Mouse (Mus musculus) inflammation-experienced regulatory T-cells, adult 6 months (primary cell): ENCODE results near the gene Gm13889. TPM values are rescaled to one million over a fixed set of nuclear protein-coding genes. Genes with fewer than 3 reads are reported as not detected.

Experiments used
- ATAC-seq: one replicate; pipeline ENCODE4 v1.8.0; 2017
- polyA plus RNA-seq, 3 experiments: library from polyadenylated mRNA; unstranded; fragments of 100-300 nt; shearing (Covaris generic); gene quantifications; one replicate each; pipeline ENCODE4 v1.2.1; 2017

Gm13889 gene
- not detected for polyA plus RNA-seq

DNA sequence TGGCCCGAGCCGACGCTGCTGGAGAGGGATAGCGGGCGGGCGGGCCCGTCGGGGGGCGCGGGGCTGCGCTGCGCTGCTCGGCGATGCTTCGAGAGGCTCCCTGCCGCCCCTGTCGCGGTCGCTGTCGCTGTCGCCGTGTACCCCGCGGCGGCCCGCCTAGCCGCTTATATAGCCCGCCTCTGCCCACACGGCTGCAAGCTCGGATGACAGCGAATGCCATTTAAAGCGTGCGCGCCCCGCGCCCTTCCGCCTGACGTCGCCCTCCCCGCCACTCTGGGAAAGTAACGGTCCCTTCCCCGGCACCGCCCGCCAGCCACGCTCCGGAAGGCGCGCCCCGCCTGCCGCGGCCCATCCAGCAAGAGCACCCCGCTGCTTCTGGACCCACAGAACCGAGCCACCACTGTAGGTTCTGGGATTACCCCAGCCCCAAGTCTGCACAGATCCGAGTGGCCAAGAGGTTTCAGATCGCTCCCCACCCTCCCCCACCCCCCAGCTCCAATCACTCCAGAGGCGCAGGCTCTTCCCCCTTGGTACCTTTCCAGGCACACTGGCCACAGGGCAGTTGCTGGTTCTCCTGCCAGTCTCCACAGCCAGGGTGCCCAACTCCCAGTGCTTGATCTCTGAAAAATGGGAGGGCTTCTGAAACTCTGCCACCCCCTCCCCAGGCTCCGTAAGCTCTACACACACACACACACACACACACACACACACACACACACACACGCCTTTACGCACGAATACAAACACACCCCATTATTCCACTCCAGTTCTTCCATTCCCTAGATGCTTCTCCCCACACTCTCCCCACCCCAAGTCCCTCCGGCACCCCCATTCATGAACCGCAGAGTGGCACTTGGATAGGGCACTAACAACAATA, at the start of gene Gm13889:
TSS of gene Gm13889 (minus strand) at position 294 of the 877 bp plus-strand sequence.
- ATAC-seq = no peak

DNA sequence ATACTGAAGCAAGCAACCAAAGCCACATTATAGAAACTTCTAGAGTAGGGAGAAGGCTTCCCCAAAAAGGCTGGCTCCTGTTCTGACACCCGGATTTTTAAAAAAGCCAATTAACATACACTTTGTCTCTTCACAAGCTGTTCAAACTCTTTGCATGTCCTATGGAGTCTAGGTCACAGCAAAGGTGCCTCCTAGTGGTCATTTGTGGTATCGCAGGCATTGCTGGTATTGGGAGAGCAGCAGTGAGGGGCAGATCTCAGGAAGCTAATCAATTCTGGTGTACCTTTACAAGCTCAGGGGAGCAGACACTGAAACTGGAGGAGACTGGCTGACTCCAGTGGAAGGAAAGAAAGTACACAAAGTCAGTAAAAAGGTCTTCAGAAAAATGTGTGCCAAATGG, 45.3 kb upstream of the Gm13889 start:
- peak; percentile 66 for ATAC-seq

DNA sequence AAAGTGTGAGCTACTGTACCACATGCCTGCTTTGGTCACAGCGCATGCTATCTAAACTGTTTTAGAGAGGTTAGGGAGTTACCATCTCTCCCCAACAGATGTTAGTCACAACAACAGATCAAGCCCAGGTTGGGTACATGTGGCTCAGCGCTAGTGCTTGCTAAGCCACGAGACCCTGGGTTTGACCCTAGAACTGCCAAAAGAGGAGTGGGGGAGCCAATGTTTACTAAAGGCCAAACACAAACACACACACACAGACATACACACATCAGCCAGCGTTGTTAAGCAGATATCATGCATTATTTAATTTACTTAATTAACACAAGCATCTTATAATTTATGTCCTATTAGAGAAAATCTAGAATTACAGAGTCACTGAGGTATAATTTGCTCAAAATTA, 44.9 kb upstream of the Gm13889 start:
- ATAC-seq = no peak

DNA sequence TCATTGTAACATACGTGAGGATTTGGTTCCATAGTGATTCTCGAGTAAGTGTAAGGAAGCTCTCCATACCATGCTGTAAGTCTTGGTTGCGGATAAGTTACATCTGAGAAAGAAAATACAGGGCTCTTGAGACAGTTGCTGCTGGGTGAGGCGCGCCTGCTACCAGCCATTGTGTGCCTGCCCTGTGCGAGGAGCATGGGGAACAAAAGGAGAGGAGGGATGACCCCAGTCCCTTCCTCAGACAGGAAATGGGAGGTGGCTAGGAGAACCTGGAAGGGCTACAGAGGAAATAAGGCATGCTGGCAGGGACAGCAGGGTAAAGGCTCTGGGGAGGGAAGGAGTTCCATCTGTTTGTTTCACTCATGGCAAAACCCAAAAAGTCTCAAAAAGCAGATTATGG, 44.4 kb upstream of the Gm13889 start:
- ATAC-seq = no peak

GRCm38 (mm10) chr2:93996254-93996653, 39.3 kb upstream of the Gm13889 start, which contains the start of gene Gm27027:
TSS of gene Gm27027 (minus strand) at chr2:93996354.
- no peak for ATAC-seq

DNA sequence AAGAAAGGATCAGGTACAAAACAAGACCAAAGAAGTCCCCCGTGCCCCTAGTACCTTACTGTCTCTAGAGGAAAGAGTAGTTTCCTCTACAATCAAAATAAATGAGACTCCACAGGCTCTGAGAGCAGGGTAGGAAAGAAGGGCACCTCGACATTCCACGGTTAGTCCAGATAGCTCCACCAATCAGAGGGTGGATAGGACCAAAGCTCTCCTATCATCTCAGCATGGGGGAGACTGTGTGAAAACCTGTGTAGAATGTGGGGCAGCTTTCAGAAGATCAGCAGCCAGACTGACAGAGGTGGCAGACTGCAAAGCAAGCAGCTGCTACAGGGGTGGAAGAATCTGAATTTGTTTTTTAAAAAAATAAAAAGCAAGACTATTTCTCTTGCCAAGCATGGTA, 35.8 kb upstream of the Gm13889 start:
- ATAC-seq = no peak

- ATAC-seq = no peak
These were observed 35.3 kb upstream of the Gm13889 start for GRCm38 (mm10) chr2:93992259-93992658.

DNA sequence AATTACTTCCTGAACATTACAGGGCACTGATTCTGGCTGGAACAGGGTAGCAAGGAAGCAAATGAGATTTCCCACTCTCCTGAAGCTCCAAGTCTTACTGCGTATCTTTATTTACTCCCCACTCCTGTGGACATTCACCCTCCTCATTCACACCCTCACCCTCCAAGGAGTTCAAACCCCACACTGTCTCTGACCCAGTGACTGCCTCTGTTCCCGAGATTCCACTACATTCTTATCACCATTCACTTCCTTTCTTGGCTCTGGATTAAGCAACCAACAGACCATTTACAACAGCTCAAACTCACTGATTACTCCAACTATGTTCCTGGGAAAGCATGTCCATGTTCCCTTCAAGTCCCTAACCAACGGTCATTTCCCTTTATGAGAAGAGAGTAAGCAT, 34.3 kb upstream of the Gm13889 start:
- ATAC-seq = no peak

DNA sequence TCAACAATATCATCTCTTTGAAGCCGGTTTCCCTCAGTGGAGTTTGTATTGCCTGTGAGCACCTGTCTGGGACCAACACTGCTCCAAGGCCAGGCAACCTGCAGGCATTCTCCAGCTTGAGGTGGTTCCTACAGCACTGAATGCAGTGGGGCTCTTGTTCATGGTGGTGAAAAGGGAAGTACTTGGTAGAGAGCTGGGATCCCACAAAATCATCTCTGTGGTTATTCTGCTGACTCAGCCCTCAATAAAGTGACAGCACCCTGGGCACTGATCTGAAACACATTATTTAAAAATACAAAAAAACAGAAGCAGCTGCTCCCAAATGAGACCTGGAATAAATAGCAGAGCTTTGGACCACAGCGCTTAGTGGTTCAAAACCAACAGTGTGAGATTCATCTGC, 31.4 kb upstream of the Gm13889 start:
- ATAC-seq = no peak

DNA sequence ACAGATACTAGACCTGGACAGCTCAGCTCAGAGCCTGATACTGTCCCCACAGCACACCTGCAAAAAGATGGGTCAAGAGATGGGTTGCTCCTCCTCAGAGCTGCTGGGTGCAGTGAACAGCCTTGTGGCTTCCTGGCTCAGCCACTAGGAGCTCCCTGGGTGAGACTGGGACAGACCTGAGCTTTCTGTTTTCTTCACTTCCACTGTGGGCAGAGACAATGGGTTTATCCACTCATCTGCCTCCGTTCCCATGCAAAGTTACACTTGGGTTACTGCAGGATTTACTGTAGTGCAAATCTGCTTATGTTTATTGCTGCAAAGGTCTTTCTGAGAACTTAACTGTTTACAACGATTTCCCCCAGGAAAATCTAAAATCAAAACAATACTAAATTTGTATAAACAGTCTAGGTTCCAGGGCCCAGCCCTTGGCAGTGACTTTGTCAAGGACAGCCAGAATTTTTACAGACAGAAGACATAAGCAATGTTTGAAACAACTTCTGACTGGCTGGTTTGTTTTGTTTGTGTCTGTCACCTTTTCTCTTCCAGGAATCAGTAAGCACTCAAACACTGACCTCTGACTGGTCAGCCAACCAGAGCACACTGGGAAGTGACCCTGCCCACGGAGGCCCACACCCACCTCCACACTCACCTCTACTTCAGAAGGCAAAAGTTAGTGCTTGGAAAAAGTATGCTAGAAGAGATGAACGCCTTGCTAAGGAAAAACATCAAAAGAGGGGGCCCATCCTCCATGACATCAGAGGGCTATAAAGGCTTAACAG, 25.6 kb upstream of the Gm13889 start:
- no peak for ATAC-seq

DNA sequence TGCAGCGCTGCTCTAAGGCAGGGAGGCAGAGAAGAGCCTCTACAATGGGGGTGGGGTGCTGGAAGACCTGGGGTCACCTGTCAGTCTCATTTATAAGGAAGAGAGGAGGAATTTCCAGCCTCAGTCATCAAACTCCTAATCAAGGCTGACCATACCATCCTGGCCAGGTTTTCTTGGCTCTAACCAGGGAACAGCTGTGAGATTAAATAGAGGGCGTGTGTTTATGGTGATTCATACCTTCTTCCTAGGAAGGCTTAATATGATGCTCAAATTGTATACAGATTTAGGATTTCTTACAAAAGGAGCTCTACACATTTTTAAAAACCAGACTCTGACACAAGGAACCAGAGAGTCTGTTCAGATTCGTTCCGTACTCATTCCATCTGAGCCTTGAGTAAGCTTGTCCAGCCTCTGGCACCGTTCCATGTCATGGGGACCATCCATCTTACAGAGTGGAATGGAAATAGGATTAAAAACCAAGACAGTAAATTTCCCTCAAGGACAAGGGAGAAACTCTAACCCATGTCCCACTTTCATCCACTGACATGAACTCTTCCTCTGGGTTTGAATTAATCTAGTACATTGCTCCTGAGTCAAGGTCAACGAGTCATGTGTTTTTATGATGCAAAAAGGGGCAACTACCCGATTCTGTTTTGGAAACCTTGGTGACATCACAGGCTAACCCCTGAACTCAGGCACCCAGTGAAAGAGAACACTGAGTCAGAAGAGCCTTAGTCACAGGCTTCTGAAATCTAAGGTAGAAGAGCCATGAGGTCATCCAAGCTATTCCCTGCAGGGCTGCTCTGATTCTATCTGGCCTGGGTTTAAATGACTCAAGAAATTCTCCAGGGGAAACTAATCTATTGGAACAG, 22.5 kb upstream of the Gm13889 start:
- ATAC-seq = no peak

DNA sequence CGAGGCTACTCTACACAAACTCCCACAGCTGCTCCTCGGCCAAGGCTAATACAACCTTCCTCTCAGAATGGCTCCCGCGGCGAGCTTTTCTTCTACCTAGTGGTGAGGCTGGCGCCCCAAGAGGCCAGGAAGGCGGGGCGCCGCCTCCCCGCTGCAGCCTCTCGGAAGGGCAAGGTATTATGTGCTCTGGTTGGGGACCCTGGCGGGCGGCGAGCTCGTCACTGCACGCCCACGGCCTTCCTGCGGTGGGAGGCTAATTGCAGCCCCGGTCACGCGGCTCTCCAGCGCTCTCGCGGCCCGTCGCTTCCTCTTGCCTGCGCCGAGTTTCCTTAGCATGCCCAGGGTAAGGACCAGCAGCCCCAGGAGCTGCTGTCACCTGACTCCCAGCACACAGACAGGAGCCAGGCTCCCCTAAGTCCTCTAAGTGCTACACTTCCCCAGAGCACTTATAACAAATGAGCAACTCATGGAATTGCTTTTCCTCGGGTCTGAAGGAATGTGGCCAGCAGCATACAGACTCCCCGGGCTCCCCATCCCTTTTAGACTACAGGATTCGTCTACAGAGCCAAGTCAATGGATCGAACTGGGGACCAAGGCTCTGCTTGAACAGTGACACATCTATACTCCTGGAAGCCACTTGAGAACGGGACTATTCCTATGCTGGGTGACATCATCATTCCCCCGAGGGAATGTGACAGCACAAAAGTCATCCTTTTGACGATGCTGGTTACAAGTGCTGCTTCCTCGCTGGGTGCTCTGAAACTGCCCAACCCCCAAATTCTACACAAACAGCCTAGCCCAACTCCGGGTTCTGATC, 19.6 kb upstream of the Gm13889 start:
- ATAC-seq = peak; percentile 90

DNA sequence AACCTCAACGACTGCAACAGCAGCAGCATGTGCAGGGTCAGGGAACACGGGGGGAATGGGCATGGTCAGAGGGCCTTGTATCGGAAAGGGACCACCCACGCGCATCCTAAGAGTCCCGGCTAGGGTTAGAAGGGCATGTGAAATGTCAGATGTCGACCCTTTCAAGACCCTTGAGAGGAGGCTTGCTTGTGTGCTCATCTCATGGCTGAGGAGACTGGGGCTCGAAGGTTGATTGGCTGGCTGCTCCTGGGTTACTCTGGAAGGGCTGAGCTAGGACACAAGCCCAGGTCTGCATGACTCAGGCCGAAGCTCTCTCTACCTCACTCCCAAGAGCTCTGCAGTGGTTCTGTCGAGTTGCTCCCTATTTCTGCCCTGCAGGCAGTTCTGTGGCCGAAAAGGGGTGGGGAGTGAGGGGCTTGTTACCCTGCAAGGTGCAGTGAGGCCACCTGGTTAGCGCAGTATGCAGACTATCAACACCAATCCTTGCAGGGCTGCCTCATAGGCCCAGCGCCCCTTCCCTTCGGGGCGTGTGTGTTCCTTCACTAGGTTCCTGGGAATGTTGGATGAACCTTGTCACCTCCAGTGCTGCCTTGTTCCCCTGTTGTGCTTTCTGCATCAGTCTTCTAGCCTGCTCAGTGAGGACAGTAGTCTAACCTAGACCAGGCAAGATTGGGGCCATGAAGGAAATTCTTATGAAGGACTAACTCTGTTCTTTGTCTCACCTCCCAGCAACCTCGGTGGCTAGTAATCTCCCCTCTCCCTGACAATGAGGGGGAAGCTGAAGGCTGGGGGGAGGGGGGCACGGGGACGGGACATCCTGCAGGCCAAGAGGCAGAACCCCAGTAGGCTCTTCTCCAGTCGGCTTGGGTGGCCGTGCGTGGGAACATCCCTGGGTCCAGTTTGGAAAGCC, 18.8 kb upstream of the Gm13889 start:
- peak; percentile 37 for ATAC-seq

DNA sequence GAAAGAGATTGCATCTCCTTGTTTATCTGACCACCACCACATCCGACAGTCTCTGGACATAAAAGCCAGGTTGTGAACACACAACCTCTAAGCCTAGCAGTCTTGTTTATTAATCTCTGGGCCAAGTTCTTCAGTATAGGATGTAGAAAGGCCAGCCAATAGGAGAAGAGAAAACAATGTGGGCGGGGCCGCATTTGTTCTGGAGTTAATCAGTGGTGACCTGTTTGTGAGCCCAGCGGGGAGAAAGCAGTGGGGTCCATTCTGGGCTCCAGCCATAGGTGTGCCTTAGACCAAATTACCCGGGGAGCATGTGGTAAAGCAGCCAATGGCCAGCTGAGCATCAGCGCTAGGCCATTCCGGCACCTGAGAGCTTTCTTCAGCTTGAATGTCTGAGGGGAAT, 18.0 kb upstream of the Gm13889 start:
- no peak for ATAC-seq

GRCm38 (mm10) chr2:93971647-93972046, 14.6 kb upstream of the Gm13889 start:
- ATAC-seq = no peak

DNA sequence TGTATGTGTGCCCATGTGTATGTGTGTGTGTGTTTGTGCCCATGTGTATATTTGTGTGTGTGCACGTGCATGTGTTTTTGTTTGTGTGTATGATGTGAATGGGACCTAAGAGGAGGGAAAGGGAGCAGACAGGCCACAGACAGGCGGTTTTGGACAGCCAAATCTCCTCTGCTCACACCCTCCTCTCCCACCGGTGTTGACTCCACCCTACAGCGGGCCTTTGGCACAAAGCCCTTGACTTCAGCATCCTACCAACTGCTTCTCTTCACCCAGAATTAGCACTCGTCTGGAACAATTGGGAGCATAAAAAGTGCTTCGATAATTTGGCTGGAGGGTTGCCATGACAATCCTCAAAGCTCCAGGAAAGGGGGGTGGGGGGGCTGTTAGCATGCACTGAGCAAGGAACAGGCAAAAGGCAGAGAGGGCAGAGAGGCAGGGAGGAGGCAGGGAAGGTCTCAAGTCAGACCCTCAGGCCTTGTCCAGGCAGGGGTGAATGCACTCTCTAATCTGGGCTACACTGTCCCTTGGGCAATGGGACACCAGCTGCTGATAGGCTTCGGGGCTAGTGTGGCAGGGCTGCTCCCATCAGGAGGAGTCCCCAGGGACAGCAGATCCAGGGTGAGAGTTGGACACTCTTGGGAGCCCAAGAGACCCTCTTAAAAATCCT, 7.6 kb upstream of the Gm13889 start:
- ATAC-seq = no peak

DNA sequence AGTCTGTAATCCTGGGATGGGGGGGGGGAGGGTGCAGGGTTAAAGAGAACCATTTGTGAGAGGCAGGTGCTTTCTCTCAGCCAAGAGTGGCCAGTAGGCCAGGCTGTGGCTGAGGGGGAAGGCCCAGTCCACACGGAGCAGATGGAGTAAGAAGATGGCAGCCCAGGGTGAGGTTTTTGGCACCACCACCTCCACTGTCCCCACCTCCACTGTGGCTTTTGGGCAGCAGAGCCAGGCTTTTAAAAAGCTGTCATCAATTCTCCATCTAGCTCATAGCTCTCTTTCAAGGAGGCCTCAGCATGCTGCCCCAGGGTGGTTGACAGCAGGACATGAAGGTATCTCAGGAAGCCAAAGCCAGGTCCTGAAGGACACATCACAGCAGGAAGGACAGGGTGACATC, 6.8 kb upstream of the Gm13889 start:
- ATAC-seq = no peak

GRCm38 (mm10) chr2:93961716-93962115, 4.7 kb upstream of the Gm13889 start:
- ATAC-seq = no peak

DNA sequence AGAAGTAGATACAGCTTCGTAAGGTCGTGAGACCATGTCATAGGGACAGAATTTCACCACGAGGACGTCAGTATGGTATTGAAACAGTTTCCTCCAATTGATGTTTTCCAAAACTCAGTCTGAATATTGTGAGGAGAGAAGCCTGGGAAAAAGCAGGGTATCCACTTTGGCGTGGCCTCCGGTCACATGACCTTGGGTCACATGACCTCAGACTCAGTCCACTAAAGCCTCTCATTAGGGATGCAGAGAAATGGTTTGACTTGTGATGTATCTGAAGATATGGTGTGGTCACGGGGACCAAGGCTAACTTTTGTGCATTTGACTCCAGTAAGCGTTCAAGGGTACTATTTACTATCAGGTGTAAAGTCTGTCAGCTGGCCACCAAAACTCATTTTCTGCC, 2.3 kb upstream of the Gm13889 start:
- no peak for ATAC-seq

GRCm38 (mm10) chr2:93958216-93958615, 1.2 kb upstream of the Gm13889 start:
- no peak for ATAC-seq
